Mouse (Mus musculus): ENCODE results near the gene Rbm18.

Gene Rbm18

GRCm38 (mm10) chr2:36104436-36104955, 32.1 kb downstream of the Rbm18 start:
- DNase-seq (ENCODE audit: low spot score): no peak

DNA sequence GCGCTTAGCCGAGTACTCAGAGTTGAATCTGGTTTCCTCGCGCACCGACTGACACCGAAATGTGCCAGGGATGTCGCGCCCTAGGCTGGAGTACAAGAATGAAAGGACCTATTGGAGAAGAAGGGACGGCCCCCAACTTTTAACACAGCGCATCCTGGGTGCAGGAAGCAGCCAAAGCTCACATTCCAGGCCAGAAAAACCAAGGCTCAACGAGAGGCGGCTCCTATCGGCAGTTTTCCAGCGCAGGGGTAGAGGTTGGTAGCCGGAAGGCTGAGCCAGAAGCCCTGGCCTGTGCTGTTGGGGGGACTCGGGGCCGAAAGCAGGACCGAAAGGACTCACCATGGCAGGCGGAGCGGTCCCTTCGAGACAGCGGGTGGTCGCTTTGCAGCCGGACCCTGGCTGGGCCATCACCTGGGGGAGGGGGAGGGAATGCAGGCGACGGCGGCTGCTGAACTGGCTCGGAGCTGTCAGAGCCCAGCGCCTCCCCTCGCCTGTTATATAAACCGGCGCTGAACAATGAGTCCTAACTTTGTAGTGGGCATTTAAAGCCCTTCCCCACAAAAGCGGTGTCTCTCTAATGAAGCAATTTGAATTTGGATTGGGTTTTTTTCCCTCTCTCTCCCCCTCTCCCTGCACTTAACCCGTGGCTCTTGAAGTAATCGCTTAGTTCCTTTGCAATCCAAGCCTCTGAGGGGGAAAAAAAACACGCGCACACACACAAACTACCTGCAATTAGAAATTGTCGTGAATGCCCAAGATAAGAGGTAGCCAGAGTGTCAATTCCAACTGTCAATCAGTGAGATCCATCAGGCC, 32.8 kb downstream of the Rbm18 start:
- DNase-seq (ENCODE audit: low spot score): no peak

- DNase-seq (ENCODE audit: low spot score): no peak
Observed at GRCm38 (mm10) chr2:36103069-36103554, 33.5 kb downstream of the Rbm18 start.

DNA sequence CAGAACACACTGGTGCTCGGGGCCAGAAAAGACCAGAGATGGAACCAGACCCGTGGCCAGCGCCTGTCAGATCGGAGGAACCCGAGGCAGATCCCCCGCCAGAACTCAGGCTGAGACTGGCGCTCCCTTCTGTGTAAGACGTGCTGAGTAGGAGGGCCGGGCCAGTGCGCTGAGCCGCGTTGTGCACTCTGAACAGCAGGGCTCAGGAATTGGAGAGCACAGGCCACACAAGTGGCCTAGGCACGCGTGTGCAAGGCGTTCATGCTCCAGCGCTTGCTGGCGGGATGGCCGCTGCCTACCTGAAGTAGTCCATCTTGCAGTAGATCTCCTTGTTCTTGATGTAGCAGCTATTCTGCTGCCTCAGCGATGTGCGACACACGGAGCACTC, 34.0 kb downstream of the Rbm18 start:
- DNase-seq (ENCODE audit: low spot score): no peak

DNA sequence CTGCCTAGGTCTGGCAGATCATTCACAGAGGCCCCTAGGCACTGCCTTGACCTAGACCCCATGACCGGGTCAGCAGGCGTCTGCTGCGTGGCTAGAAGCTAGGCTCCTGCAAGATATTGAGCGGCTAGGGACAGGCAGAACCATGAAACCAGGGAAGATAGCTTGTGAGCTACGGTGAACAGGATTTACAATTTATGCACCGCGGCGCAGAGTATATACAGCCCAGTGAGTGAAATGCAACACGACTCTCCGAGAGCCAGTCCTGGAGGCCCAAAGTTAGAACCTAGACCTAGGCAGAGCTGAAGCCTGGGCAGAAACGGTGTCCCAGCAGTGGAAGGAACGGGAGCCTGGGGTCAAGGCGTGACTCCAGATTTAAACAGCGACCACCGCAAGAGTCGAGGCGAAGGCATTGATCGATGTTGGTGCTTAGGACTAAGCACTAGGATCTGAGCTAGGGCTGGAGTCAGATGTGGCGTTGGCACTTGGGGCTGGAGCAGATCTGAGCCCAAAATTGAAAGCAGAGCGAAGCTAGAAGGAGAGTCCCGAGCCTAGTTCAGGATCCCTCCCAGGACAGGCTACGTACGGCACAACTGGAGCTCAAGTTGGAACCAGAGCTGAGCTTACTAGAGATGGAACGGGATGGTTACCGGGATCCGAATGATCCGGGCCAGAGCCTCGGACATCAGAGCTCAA, 34.6 kb downstream of the Rbm18 start:
- DNase-seq (ENCODE audit: low spot score): no peak

- DNase-seq (ENCODE audit: low spot score): no peak
Observed at GRCm38 (mm10) chr2:36099739-36100138, 36.8 kb downstream of the Rbm18 start.

DNA sequence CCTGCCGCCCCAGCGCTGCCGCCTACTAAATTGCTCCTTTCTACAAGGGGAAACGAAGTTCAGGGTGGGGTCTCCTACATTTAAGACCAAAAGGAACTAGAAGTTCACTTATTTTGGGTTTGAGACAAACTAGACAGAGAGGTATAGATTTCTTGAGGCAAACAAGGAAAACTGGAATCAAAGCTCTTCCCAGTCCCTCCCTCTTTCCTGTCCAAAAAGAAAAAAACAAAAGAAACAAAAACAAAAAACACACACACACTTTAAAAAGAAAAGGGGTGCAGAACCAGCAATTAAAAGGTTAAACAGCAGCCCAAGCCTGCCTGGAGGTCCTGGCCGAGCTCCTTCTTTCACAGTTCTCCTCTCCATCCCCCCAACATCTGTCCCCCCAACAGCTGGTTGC, 38.6 kb downstream of the Rbm18 start:
- no peak for DNase-seq (ENCODE audit: low spot score)

DNA sequence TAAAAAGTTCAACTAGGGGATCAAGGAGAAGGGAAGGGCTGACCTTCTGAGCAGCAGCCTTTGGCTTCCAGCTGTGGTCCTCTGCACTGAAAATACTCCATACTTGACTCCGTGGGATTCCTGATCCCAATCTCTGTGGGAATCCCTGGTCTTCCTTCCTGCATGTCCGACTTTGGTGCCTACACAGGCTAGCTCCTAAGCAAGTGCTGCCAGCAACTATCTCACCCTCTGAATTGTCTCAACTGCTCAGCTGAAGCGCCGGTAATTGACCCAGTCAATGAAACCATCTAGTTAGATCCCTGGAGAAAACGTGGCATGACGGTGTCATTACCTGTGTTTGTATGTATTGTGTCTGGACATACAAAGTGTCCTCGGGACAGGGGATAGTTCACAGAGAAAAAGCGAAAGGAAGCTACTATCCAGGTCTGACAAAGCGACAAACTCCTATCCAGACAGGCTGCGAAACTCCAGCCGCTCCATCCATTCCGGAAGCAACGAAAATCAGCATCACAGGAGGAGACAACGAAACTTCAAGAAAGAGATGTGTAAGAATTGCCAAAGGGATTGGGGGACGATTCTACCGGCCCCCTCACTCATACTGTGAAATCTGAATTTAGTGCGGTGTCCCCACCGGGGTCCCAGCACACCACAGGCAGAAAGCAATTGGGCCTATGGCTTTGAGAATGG, 39.3 kb downstream of the Rbm18 start:
- DNase-seq (ENCODE audit: low spot score): no peak

- no peak for DNase-seq (ENCODE audit: low spot score)
Observed at GRCm38 (mm10) chr2:36093914-36094475, 42.6 kb downstream of the Rbm18 start.

GRCm38 (mm10) chr2:36093301-36093700, 43.3 kb downstream of the Rbm18 start:
- no peak for DNase-seq (ENCODE audit: low spot score)

GRCm38 (mm10) chr2:36092748-36093147, 43.8 kb downstream of the Rbm18 start:
- no peak for DNase-seq (ENCODE audit: low spot score)

- peak; percentile 18 for DNase-seq (ENCODE audit: low spot score)
Observed at GRCm38 (mm10) chr2:36090853-36091741, 45.5 kb downstream of the Rbm18 start.

GRCm38 (mm10) chr2:36089190-36089589, 47.4 kb downstream of the Rbm18 start:
- DNase-seq (ENCODE audit: low spot score): no peak

DNA sequence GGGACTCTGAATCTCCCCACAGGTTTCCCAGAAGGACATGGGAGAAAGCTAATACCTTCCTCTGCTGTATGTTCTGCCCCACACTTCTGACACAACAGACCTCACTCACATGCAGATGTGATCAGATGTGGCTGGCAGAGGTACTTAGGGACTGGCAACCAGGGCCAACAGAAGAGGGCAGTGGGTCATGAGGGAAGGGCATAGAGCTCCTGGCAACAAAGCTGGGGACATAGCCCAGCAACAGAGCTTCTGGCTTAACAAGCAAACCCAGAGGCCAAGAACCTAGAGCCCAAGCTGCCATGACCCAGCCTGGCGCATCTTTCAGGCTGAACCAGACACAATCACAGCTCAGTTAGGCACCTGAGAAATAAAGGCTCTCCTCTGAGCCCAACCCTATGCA, 51.5 kb downstream of the Rbm18 start:
- DNase-seq (ENCODE audit: low spot score): no peak

DNA sequence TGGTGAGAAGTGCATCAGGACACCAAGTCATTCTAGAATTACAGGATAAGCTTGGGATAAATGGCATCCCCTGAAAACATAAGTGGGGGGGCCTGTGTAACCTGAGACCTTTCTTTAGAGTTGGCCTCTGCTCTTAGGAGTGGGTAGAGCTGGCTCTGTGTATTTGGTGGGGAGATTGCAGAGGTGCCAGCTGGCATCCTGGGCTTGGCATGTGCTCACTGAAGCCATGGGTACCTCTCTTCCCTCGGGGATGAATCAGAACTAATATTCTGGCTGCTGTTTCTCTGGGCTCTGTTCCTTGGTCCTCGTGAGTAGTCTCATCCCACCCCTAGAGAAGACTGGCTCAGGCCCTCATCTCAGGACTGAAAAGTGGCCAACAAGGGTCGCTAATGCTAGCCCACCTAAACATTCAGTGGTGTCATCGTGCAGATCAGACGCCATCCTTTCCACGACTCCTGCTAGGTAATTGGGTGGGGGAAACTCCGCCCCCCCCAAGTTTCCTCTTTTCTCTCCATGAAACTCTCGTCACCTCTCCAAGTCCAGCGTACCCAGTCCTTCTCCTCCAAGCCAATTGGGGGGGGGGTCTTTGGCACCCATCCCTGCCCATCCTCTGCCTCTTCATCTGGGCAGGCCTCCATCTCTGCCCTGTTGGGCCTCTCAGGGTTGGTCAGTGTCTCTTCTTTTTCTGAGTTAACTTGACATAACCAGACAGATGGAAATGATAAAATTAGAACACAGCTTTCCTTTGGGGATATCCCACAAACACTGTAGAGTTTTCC, 53.6 kb downstream of the Rbm18 start:
- DNase-seq (ENCODE audit: low spot score): no peak

GRCm38 (mm10) chr2:36081446-36081845, 55.1 kb downstream of the Rbm18 start:
- no peak for DNase-seq (ENCODE audit: low spot score)

DNA sequence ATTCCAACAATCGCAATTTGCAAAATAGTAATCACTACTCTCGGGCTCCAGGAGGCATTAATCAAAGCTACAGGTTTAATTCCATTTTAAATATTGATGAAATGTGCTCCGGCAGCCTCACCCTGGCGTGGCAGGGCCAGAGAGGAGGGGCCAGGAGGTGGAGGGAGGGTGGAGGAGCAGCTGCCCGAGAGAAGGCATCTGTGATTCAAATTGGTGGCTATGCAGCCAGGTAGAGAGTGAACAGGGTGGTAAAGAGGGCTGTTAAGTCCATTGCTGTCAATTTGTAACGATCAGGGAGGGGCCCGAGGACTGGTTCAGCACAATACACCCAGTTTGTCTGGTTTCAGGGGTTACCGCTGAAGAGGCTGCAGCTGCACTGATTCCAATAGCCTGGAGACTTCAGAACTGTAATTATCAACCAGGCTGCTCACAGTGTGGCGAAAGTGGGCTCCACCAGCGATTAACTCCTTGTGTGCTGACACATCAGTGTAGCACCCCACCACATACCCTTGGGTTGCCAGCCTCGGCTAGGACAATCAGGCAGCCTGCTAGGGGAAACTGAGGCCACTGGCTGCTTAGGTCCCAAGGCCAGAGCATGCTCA, 59.3 kb downstream of the Rbm18 start:
- no peak for DNase-seq (ENCODE audit: low spot score)

GRCm38 (mm10) chr2:36075210-36075609, 61.4 kb downstream of the Rbm18 start:
- DNase-seq (ENCODE audit: low spot score): no peak

GRCm38 (mm10) chr2:36073781-36074180, 62.8 kb downstream of the Rbm18 start:
- DNase-seq (ENCODE audit: low spot score): no peak

Data from ovary, postnatal 14 days (tissue).